Mouse (Mus musculus): ENCODE measurements at regions not wholly inside any gene's neighbourhood (a gene's known extent, or its start where the extent isn't known, plus 50 kb on each side); places are given as distances from the start of the nearest gene placed in this dataset.

GRCm38 (mm10) chr11:92743191-92743590 is 354.6 kb upstream of the Car10 start:
- no peak for DNase-seq (ENCODE audit: low read depth)

GRCm38 (mm10) chr11:92758383-92758964 is 339.4 kb upstream of the Car10 start:
- DNase-seq (ENCODE audit: low read depth): no peak

- peak; percentile 5 for DNase-seq (ENCODE audit: low read depth)
Measured at GRCm38 (mm10) chr11:92769936-92770335, 327.9 kb upstream of the Car10 start.

GRCm38 (mm10) chr11:92772916-92773569 is 324.8 kb upstream of the Car10 start:
- DNase-seq (ENCODE audit: low read depth): no peak

GRCm38 (mm10) chr11:92773570-92773929 is 324.3 kb upstream of the Car10 start:
- DNase-seq (ENCODE audit: low read depth): no peak

GRCm38 (mm10) chr11:92774780-92775179 is 323.0 kb upstream of the Car10 start:
- DNase-seq (ENCODE audit: low read depth): peak; percentile 26

GRCm38 (mm10) chr11:92799267-92799666 is 298.6 kb upstream of the Car10 start:
- no peak for DNase-seq (ENCODE audit: low read depth)
